Mouse (Mus musculus) heart, postnatal 0 days (tissue): ENCODE data around the gene Zswim8. TPM values are rescaled to one million over a fixed set of nuclear protein-coding genes. Genes with fewer than 3 reads are reported as not detected.

Experiments
- ATAC-seq: fragments of 200-750 bp; cut with Nextera tagmentation; 2 replicates; pipeline ENCODE4 v1.8.0; 2017; ENCODE audit warnings: low read depth, moderate number of reproducible peaks, moderate library complexity; ENCODE audit not compliant: insufficient read depth
- DNase-seq: peaks from one replicate; pipeline ENCODE4 v3.0.0-alpha.2; 2016; ENCODE audit warnings: low spot score
- H3K27ac ChIP-seq: fragments of 300-500 bp; sonication (generic); 2 replicates; pipeline ENCODE4 v1.5.1; 2014; ENCODE audit warnings: low read depth, mild to moderate bottlenecking
- H3K27me3 ChIP-seq: fragments of 300-500 bp; sonication (generic); 2 replicates; pipeline ENCODE4 v1.6.1; 2014; ENCODE audit warnings: low read length, mixed read lengths; ENCODE audit not compliant: control insufficient read depth, insufficient read depth
- H3K36me3 ChIP-seq: fragments of 300-500 bp; sonication (generic); replicated peaks from 2 replicates; pipeline ENCODE4 v1.6.1; 2014; ENCODE audit warnings: low read length, mixed read lengths; ENCODE audit not compliant: control insufficient read depth, insufficient read depth
- H3K4me1 ChIP-seq: fragments of 300-500 bp; sonication (generic); 2 replicates; pipeline ENCODE4 v1.6.1; 2014; ENCODE audit warnings: antibody characterized with exemption; ENCODE audit not compliant: control insufficient read depth, insufficient read depth
- H3K4me2 ChIP-seq: fragments of 300-500 bp; sonication (generic); 2 replicates; pipeline ENCODE4 v1.6.1; 2014; ENCODE audit warnings: low read depth, mild to moderate bottlenecking, low read length, moderate library complexity
- H3K4me3 ChIP-seq: fragments of 300-500 bp; sonication (generic); 2 replicates; pipeline ENCODE4 v1.5.1; 2014; ENCODE audit warnings: low read depth, low read length
- H3K9ac ChIP-seq: fragments of 300-500 bp; sonication (generic); replicated peaks from 2 replicates; pipeline ENCODE4 v1.6.1; 2014; ENCODE audit warnings: low read depth, low read length, mixed read lengths
- H3K9me3 ChIP-seq: fragments of 300-500 bp; sonication (generic); replicated peaks from 2 replicates; pipeline ENCODE4 v1.6.1; 2016; ENCODE audit warnings: low read length; ENCODE audit not compliant: control insufficient read depth
- CTCF ChIP-seq: IDR thresholded peaks from 2 replicates; pipeline ENCODE4 v1.5.1; 2016; ENCODE audit warnings: antibody characterized with exemption, control low read depth, low read depth
- EP300 ChIP-seq: IDR thresholded peaks from 2 replicates; pipeline ENCODE4 v1.6.1; 2016; ENCODE audit warnings: antibody characterized with exemption, low read depth
- WGBS: fragments of 180-500 bp; shearing (Covaris S2); extraction: QIAGEN DNeasy Blood & Tissue Kit; methylation state at CpG from one replicate; pipeline ENCODE4 v1.1.7; 2014; 5-methylcytosine and 5-hydroxymethylcytosine counted together
- polyA plus RNA-seq: library from polyadenylated mRNA; unstranded; fragments of >200 nt; fragmentation: Nextera tagmentation; extraction: Ambion mirVana; gene quantifications from 2 replicates; pipeline ENCODE4 v1.2.1, GENCODE M21; 2015
- total RNA-seq: library from RNA; depleted of rRNA; stranded (reverse); fragments of >200 nt; gene quantifications from 2 replicates; pipeline ENCODE4 v1.2.3, GENCODE M21; 2014; ENCODE audit warnings: low replicate concordance

The Zswim8 gene
- total and polyA plus RNA-seq, 2 experiments from 2014 or later = 14.2 to 78.8 TPM

GRCm38 (mm10) chr14:20661661-20662331 is 45.6 kb upstream of the Zswim8 start:
- Histone ChIP-seq H3K4me2 (peak overlapping the region; percentile 76), H3K9ac (peak overlapping the region; percentile 86), H3K27me3 (no peaks in the 10 kb centered on the region), H3K36me3 (peaks cover 7% of the 10 kb centered on the region), H3K4me1 (peaks cover 19% of the 10 kb centered on the region), H3K9me3 (no peaks in the 10 kb centered on the region), H3K4me3 (peak overlapping the region; percentile 52), H3K27ac (peak overlapping the region; percentile 99)
- 7% methylated on average over 19 of the region's 19 CpGs for WGBS
- TF ChIP-seq EP300 = no peak
- TF ChIP-seq CTCF = no peak
- ATAC-seq (no peak), DNase-seq (no peak)

- Histone ChIP-seq H3K9me3 (no peaks in the 10 kb centered on the region), H3K9ac (peak overlapping the region; percentile 86), H3K27ac (peak overlapping the region; percentile 99), H3K4me2 (peak overlapping the region; percentile 76), H3K27me3 (no peaks in the 10 kb centered on the region), H3K4me1 (peaks cover 23% of the 10 kb centered on the region), H3K36me3 (peaks cover 7% of the 10 kb centered on the region), H3K4me3 (peak overlapping the region; percentile 52)
- ATAC-seq (no peak), DNase-seq (no peak)
- no peak for TF ChIP-seq EP300
- TF ChIP-seq CTCF = no peak
- WGBS = 31% methylated on average over 3 of the region's 3 CpGs
Observed at GRCm38 (mm10) chr14:20662740-20663139, 44.6 kb upstream of the Zswim8 start.

GRCm38 (mm10) chr14:20663601-20664000 is 43.8 kb upstream of the Zswim8 start:
- H3K9me3 ChIP-seq = no peaks in the 10 kb centered on the region
- H3K4me3 ChIP-seq = peak overlapping the region; percentile 52
- H3K4me2 ChIP-seq = peak overlapping the region; percentile 76
- TF ChIP-seq EP300 (no peak), CTCF (no peak)
- H3K36me3 ChIP-seq = peaks cover 7% of the 10 kb centered on the region
- no peaks in the 10 kb centered on the region for H3K27me3 ChIP-seq
- peak overlapping the region; percentile 86 for H3K9ac ChIP-seq
- H3K27ac ChIP-seq = peak overlapping the region; percentile 99
- ATAC-seq (peak; percentile 5; the same call in 1 of the 2 replicates), DNase-seq (no peak)
- WGBS = 20% methylated on average over 2 of the region's 2 CpGs
- peaks cover 23% of the 10 kb centered on the region for H3K4me1 ChIP-seq

GRCm38 (mm10) chr14:20664436-20664835 is 42.9 kb upstream of the Zswim8 start:
- Histone ChIP-seq H3K4me1 (peaks cover 29% of the 10 kb centered on the region), H3K27me3 (no peaks in the 10 kb centered on the region), H3K4me3 (peak overlapping the region; percentile 52), H3K9ac (peak overlapping the region; percentile 86), H3K9me3 (no peaks in the 10 kb centered on the region), H3K4me2 (peak overlapping the region; percentile 76), H3K36me3 (peaks cover 7% of the 10 kb centered on the region), H3K27ac (peak overlapping the region; percentile 99)
- TF ChIP-seq CTCF (no peak), EP300 (peak; percentile 79)
- peak; percentile 68 for ATAC-seq
- DNase-seq = peak; percentile 94
- WGBS = 22% methylated on average over 3 of the region's 3 CpGs

GRCm38 (mm10) chr14:20667469-20667868 is 39.9 kb upstream of the Zswim8 start:
- H3K27ac ChIP-seq = peak overlapping the region; percentile 99
- WGBS = 55% methylated on average over 1 of the region's 1 CpGs
- peak overlapping the region; percentile 51 for H3K4me3 ChIP-seq
- peaks cover 23% of the 10 kb centered on the region for H3K4me1 ChIP-seq
- peak overlapping the region; percentile 72 for H3K9ac ChIP-seq
- TF ChIP-seq CTCF (no peak), EP300 (no peak)
- DNase-seq = no peak
- ATAC-seq = no peak
- no peaks in the 10 kb centered on the region; the same call in 1 of the 2 replicates for H3K36me3 ChIP-seq
- peak overlapping the region; percentile 74 for H3K4me2 ChIP-seq
- H3K9me3 ChIP-seq = no peaks in the 10 kb centered on the region
- no peaks in the 10 kb centered on the region for H3K27me3 ChIP-seq
